Mouse (Mus musculus) MEL (cell line): ENCODE data around the gene Agtr2. TPM values are rescaled to one million over a fixed set of nuclear protein-coding genes. Genes with fewer than 3 reads are reported as not detected.

ENCODE experiments used
- DNase-seq: peaks from one replicate; pipeline ENCODE4 v3.0.0; 2011; ENCODE audit warnings: low read depth, low spot score
- H3K27ac ChIP-seq: 2 replicates; pipeline ENCODE4 v1.5.1; 2012; ENCODE audit warnings: low read depth, mild to moderate bottlenecking, control low read depth, low read length, moderate library complexity; ENCODE audit not compliant: control insufficient read depth
- H3K27me3 ChIP-seq, 2 experiments: fragments of 150-350 bp in 1 of 2; sonication (generic) in 1 of 2; 2 replicates each; pipeline ENCODE4 v1.6.1; 2012; ENCODE audit warnings: low read length in 2 of 2, mild to moderate bottlenecking in 2 of 2, improper control_type of control experiment in 1 of 2, moderate library complexity in 1 of 2; ENCODE audit not compliant: insufficient read depth in 2 of 2, control insufficient read depth in 1 of 2
- H3K36me3 ChIP-seq, 2 experiments: 2 replicates each; pipeline ENCODE4 v1.6.1; 2012 to 2014; ENCODE audit warnings: low read length in 2 of 2, improper control_type of control experiment in 1 of 2, inconsistent platforms in 1 of 2, mild to moderate bottlenecking in 1 of 2; ENCODE audit not compliant: insufficient read depth in 2 of 2, control insufficient read depth in 1 of 2
- H3K4me1 ChIP-seq, 2 experiments: fragments of 150-350 bp in 1 of 2; sonication (generic) in 1 of 2; 2 replicates each; pipeline ENCODE4 v1.6.1; 2012; ENCODE audit warnings: low read length in 2 of 2, improper control_type of control experiment in 1 of 2, mild to moderate bottlenecking in 1 of 2; ENCODE audit not compliant: insufficient read depth in 2 of 2, control insufficient read depth in 1 of 2
- H3K4me3 ChIP-seq, 2 experiments: fragments of 150-350 bp in 1 of 2; sonication (generic) in 1 of 2; 2 replicates each; pipeline ENCODE4 v1.5.1; 2012; ENCODE audit warnings: low read depth in 2 of 2, low read length in 2 of 2, mild to moderate bottlenecking in 2 of 2, moderate library complexity in 2 of 2, control low read depth in 1 of 2, improper control_type of control experiment in 1 of 2; ENCODE audit not compliant: control insufficient read depth in 1 of 2, insufficient read depth in 1 of 2
- H3K79me2 ChIP-seq: 2 replicates; pipeline ENCODE4 v1.6.1; 2012; ENCODE audit warnings: mild to moderate bottlenecking, low read length, moderate library complexity; ENCODE audit not compliant: control insufficient read depth, poor library complexity, insufficient read depth
- H3K9ac ChIP-seq: 2 replicates; pipeline ENCODE4 v1.6.1; 2012; ENCODE audit warnings: low read depth, mild to moderate bottlenecking, control low read depth, low read length, moderate library complexity; ENCODE audit not compliant: control insufficient read depth, poor library complexity, severe bottlenecking
- H3K9me3 ChIP-seq: fragments of 150-350 bp; sonication (generic); replicated peaks from 2 replicates; pipeline ENCODE4 v1.6.1; 2012; ENCODE audit warnings: mild to moderate bottlenecking, low read length, improper control_type of control experiment, moderate library complexity; ENCODE audit not compliant: insufficient read depth
- CHD2 ChIP-seq: IDR thresholded peaks from 2 replicates; pipeline ENCODE4 v1.6.1; 2011; ENCODE audit warnings: low read length, improper control_type of control experiment
- E2F4 ChIP-seq: IDR thresholded peaks from 2 replicates; pipeline ENCODE4 v1.6.1; 2011; ENCODE audit warnings: low read depth, low read length, improper control_type of control experiment, borderline replicate concordance
- GATA1 ChIP-seq: IDR thresholded peaks from 2 replicates; pipeline ENCODE4 v1.6.1; 2011; ENCODE audit warnings: low read depth, low read length, improper control_type of control experiment
- JUND ChIP-seq: IDR thresholded peaks from 2 replicates; pipeline ENCODE4 v1.6.1; 2011; ENCODE audit warnings: low read depth, mild to moderate bottlenecking, improper control_type of control experiment, low read length
- KAT2A ChIP-seq: conservative IDR thresholded peaks from 2 replicates; pipeline ENCODE4 v1.6.1; 2012; ENCODE audit warnings: low read depth, low read length, improper control_type of control experiment, inconsistent platforms
- MAZ ChIP-seq: IDR thresholded peaks from 2 replicates; pipeline ENCODE4 v1.6.1; 2012; ENCODE audit warnings: low read depth, mild to moderate bottlenecking, inconsistent platforms, low read length, improper control_type of control experiment
- MEF2A ChIP-seq: IDR thresholded peaks from 2 replicates; pipeline ENCODE4 v1.6.1; 2014; ENCODE audit warnings: low read depth, mild to moderate bottlenecking, inconsistent platforms, low read length, improper control_type of control experiment; ENCODE audit not compliant: poor library complexity, insufficient replicate concordance, severe bottlenecking; ENCODE audit errors: extremely low read depth
- MXI1 ChIP-seq: IDR thresholded peaks from 2 replicates; pipeline ENCODE4 v1.6.1; 2011; ENCODE audit warnings: mild to moderate bottlenecking, low read depth, low read length, improper control_type of control experiment
- MYB ChIP-seq: IDR thresholded peaks from 2 replicates; pipeline ENCODE4 v1.6.1; 2011; ENCODE audit warnings: mild to moderate bottlenecking, low read depth, low read length, improper control_type of control experiment
- MYC ChIP-seq: IDR thresholded peaks from 2 replicates; pipeline ENCODE4 v1.6.1; 2011; ENCODE audit warnings: low read depth, mild to moderate bottlenecking, low read length, improper control_type of control experiment, moderate library complexity
- NRF1 ChIP-seq: IDR thresholded peaks from 2 replicates; pipeline ENCODE4 v1.6.1; 2014; ENCODE audit warnings: low read depth, mild to moderate bottlenecking, inconsistent platforms, low read length, improper control_type of control experiment, moderate library complexity; ENCODE audit not compliant: poor library complexity, insufficient read depth, severe bottlenecking
- POLR2A ChIP-seq, 2 experiments: IDR thresholded peaks; 2 replicates each; pipeline ENCODE4 v1.6.1; 2011 to 2012; ENCODE audit warnings: low read length in 2 of 2, mild to moderate bottlenecking in 2 of 2, control low read depth in 1 of 2, improper control_type of control experiment in 1 of 2, low read depth in 1 of 2, moderate library complexity in 1 of 2; ENCODE audit not compliant: control insufficient read depth in 1 of 2, insufficient read depth in 1 of 2, poor library complexity in 1 of 2
- POLR2AphosphoS2 ChIP-seq: IDR thresholded peaks from 2 replicates; pipeline ENCODE4 v1.6.1; 2011; ENCODE audit warnings: low read length, improper control_type of control experiment
- POLR2AphosphoS5 ChIP-seq: IDR thresholded peaks from 2 replicates; pipeline ENCODE4 v1.6.1; 2012; ENCODE audit warnings: low read depth, borderline replicate concordance, mild to moderate bottlenecking, inconsistent platforms, low read length, moderate library complexity, mixed read lengths
- RAD21 ChIP-seq: IDR thresholded peaks from 2 replicates; pipeline ENCODE4 v1.6.1; 2011; ENCODE audit warnings: mild to moderate bottlenecking, low read depth, low read length, improper control_type of control experiment
- RCOR1 ChIP-seq: IDR thresholded peaks from 2 replicates; pipeline ENCODE4 v1.6.1; 2012; ENCODE audit warnings: low read depth, mild to moderate bottlenecking, inconsistent platforms, low read length, improper control_type of control experiment
- TAL1 ChIP-seq: IDR thresholded peaks from 2 replicates; pipeline ENCODE4 v1.6.1; 2012; ENCODE audit warnings: mild to moderate bottlenecking, inconsistent platforms, low read length, moderate library complexity, mixed read lengths
- TCF12 ChIP-seq: IDR thresholded peaks from 2 replicates; pipeline ENCODE4 v1.6.1; 2014; ENCODE audit warnings: low read depth, mild to moderate bottlenecking, inconsistent platforms, low read length, improper control_type of control experiment, moderate library complexity
- UBTF ChIP-seq: IDR thresholded peaks from 2 replicates; pipeline ENCODE4 v1.6.1; 2012; ENCODE audit warnings: low read depth, mild to moderate bottlenecking, inconsistent platforms, low read length, improper control_type of control experiment, moderate library complexity, borderline replicate concordance; ENCODE audit not compliant: insufficient read depth
- USF1 ChIP-seq: IDR thresholded peaks from 2 replicates; pipeline ENCODE4 v1.6.1; 2014; ENCODE audit warnings: low read depth, mild to moderate bottlenecking, inconsistent platforms, low read length, improper control_type of control experiment, moderate library complexity
- ZC3H11A ChIP-seq: IDR thresholded peaks from 2 replicates; pipeline ENCODE4 v1.6.1; 2012; ENCODE audit warnings: low read depth, mild to moderate bottlenecking, inconsistent platforms, low read length, improper control_type of control experiment
- ZKSCAN1 ChIP-seq: IDR thresholded peaks from 2 replicates; pipeline ENCODE4 v1.6.1; 2012; ENCODE audit warnings: low read depth, mild to moderate bottlenecking, inconsistent platforms, low read length, improper control_type of control experiment, moderate library complexity
- ZMIZ1 ChIP-seq: IDR thresholded peaks from 2 replicates; pipeline ENCODE4 v1.6.1; 2012; ENCODE audit warnings: low read depth, mild to moderate bottlenecking, inconsistent platforms, low read length, improper control_type of control experiment, moderate library complexity
- polyA plus RNA-seq, 2 experiments: library from polyadenylated mRNA; stranded (reverse) in 1 of 2; unstranded in 1 of 2; fragments of >175 nt in 1 of 2; fragments of >200 nt in 1 of 2; gene quantifications; 2 replicates each; pipeline versions ENCODE4 v1.2.1 to v1.2.4; 2012; ENCODE audit warnings: low replicate concordance in 2 of 2, low read depth in 1 of 2; ENCODE audit not compliant: insufficient read length in 2 of 2, insufficient read depth in 1 of 2, missing spikeins in 1 of 2
- total RNA-seq: library from RNA; depleted of rRNA; stranded (reverse); fragments of 300-350 nt; gene quantifications from 2 replicates; pipeline ENCODE4 v1.2.3, GENCODE M21; 2012; rRNA removed

Agtr2 gene
- total RNA-seq = not detected in 2 replicates
- polyA plus RNA-seq = not detected

- Histone ChIP-seq H3K36me3 (no peaks in the 10 kb centered on the region), H3K9ac (no peak within 1 kb of the TSS)
- no peak for TF ChIP-seq MYB
- no peak for TF ChIP-seq POLR2A (IDR thresholded peaks at IDR 0.05; ENCODE audit: control insufficient read depth in 1 of 2, insufficient read depth in 1 of 2, low read depth in 1 of 2, low read length in 2 of 2, poor library complexity in 1 of 2)
- no peak for TF ChIP-seq MEF2A
- TF ChIP-seq, all 39 proteins: peak for 0
- Histone ChIP-seq H3K4me1 (no peaks in the 10 kb centered on the region), H3K4me3 (no peak within 1 kb of the TSS), H3K79me2 (no peaks in the 10 kb centered on the region), H3K27ac (no peak within 1 kb of the TSS), H3K27me3 (no peaks in the 10 kb centered on the region), H3K9me3 (no peaks in the 10 kb centered on the region)
- no peak for DNase-seq
Measured at GRCm38 (mm10) chrX:21484414-21484813, at the start of gene Agtr2. TSS of gene Agtr2 (plus strand) at chrX:21484544.

- Histone ChIP-seq H3K79me2 (no peaks in the 10 kb centered on the region), H3K4me1 (no peaks in the 10 kb centered on the region), H3K27me3 (no peaks in the 10 kb centered on the region), H3K27ac (no peak overlapping the region), H3K36me3 (no peaks in the 10 kb centered on the region), H3K9ac (no peak overlapping the region), H3K9me3 (no peaks in the 10 kb centered on the region), H3K4me3 (no peak overlapping the region)
- TF ChIP-seq MYC (no peak), KAT2A (no peak), ZKSCAN1 (no peak), TAL1 (no peak), CHD2 (no peak), E2F4 (no peak), RCOR1 (no peak), ZC3H11A (no peak), ZMIZ1 (no peak), RAD21 (no peak), NRF1 (no peak), JUND (no peak)
- no peak for DNase-seq
Measured at GRCm38 (mm10) chrX:21452519-21452918, 31.8 kb upstream of the Agtr2 start.

- no peaks in the 10 kb centered on the region for H3K27me3 ChIP-seq
- TF ChIP-seq POLR2AphosphoS5 = no peak
- TF ChIP-seq POLR2AphosphoS2 = no peak
- TF ChIP-seq TAL1 = no peak
- no peak for TF ChIP-seq TCF12
- no peak for TF ChIP-seq POLR2A (IDR thresholded peaks at IDR 0.05; ENCODE audit: control insufficient read depth in 1 of 2, insufficient read depth in 1 of 2, low read depth in 1 of 2, low read length in 2 of 2, poor library complexity in 1 of 2)
- TF ChIP-seq UBTF = no peak
- no peak for TF ChIP-seq MXI1
- no peak for TF ChIP-seq MAZ
- no peak for TF ChIP-seq USF1
- no peak for TF ChIP-seq GATA1
- no peaks in the 10 kb centered on the region for H3K79me2 ChIP-seq
- no peak overlapping the region for H3K27ac ChIP-seq
- H3K4me1 ChIP-seq = no peaks in the 10 kb centered on the region
- no peaks in the 10 kb centered on the region for H3K36me3 ChIP-seq
- no peaks in the 10 kb centered on the region for H3K9me3 ChIP-seq
- no peak for DNase-seq
- H3K9ac ChIP-seq = no peak overlapping the region
- no peak overlapping the region for H3K4me3 ChIP-seq
Measured at GRCm38 (mm10) chrX:21488111-21488510, 3.8 kb downstream of the Agtr2 start.
